Mouse (Mus musculus): Measurements from ENCODE around the gene Ppp1r3c.

GRCm38 (mm10) chr19:36773716-36774459, 37.4 kb upstream of the Ppp1r3c start:
- no peak for TF ChIP-seq CTCF (IDR thresholded peaks at IDR 0.05; ENCODE audit: borderline replicate concordance, control insufficient read depth, extremely low read depth, insufficient read depth, low read length, poor library complexity)
- TF ChIP-seq POLR2A (IDR thresholded peaks at IDR 0.05; ENCODE audit: control insufficient read depth, extremely low read depth, insufficient read depth, low read length, poor library complexity): no peak

Measured in thymus, adult 2 months (tissue).